Mouse (Mus musculus) adrenal gland, postnatal 4 days (tissue): ENCODE data around the gene Sstr4. TPM values are rescaled to one million over a fixed set of nuclear protein-coding genes. Genes with fewer than 3 reads are reported as not detected.

ENCODE experiments used
- DNase-seq, 2 experiments: peaks; one replicate each; pipeline ENCODE4 v3.0.0; 2021 to 2022; ENCODE audit warnings: low spot score in 2 of 2, mixed read lengths in 2 of 2
- total RNA-seq, 2 experiments: library from RNA; stranded (reverse); gene quantifications; 2 replicates each; pipeline ENCODE4 v1.2.3; 2021

Sstr4 gene
- total RNA-seq, 2 experiments from 2014 or later: 0.62 to 0.71 TPM

DNA sequence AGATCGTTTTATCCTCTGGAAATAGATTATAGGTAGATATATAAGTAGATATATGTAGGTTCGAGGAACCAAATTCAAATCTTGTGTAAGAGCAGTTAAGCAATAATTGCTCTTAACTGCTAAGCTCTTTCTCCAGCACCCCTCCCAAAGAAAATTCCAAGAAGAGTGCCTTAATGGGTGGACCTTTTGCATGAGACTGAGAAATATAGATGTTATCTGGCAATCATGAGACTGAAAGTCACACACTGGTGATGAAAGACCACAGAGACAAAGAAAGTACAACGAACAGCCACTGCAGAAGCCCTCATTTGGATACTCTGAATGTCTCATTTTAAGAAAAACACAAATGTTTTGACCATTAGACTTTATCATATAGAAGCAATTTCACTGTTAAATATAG, 33.4 kb downstream of the Sstr4 start:
- DNase-seq: no peak

DNA sequence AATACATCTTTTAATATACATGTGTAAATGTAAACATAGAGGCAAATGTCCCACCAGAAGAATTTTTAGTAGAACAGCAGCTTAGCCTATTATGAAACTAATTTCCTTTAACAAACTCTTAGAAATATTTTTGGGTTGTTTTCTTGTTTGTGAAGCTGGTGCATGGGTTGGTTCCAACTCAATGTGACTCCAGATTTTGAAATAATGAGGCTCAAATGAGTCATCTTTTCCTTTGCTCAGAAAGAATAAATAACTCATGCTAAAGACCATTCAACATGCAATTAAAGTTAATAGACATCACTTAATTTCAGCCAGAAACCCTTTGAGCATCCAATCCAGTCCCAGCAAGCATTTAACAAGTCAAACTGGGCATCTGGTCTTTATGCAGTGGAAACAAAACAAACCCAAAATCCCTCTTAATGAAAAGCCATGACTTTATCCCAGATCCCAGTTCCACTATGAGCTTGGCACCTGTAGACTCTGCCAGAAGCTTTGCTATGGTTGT, 33.9 kb downstream of the Sstr4 start:
- no peak for DNase-seq

DNA sequence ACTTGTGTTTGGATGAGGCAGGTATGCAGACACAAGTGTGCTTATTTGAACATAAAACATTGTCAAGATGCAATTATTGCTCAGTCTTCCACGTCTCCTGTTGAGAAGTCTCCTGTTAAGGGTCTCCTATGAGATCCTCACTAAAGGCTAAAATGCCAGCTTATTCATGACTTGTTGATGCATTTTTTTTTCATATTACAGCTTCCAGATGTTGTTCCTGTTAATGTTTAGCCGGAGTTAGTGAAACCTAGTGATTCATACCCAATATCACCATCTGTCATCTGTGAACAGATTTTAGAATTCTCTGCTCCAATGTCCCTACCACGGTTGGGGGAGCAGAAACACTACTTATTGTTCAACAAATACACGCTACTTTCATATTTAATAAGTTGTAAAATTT, 35.8 kb downstream of the Sstr4 start:
- no peak for DNase-seq

DNA sequence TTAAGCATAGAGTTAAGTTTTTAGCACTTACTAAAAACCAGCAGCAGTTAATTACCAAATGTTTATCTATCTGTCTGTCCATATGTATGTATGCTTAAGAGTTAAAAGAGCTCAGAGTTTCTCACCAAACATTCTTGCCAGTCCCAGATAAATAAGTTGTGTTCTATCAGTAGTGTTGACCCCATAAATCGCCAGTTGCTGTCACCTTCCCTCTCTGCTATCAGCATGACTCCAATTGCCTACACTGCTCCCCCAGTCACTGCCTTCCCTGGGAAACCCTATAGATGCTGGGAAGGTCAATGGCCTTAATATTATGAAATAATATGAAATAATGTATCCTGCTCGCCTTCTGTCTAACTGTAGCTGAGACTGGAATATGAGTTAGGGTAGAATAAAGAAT, 37.2 kb downstream of the Sstr4 start:
- DNase-seq: no peak

DNA sequence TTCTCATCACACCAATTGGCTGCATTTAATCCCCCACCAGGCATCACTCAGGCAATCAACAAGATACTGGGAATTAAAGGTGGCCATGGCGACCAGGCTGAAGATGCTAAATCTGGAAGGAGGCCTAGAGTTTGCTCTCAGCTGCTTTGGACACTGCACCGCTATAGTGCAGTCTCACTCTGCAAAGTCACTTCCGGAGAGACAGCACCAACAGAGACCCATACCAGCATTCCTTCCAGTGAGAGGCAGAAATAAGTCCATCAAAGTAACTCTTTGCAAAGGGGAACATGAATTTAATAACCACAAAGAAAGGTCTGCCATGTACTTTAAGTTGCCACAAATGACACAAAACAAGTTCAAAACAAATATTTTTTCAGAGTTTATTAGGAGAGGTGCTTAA, 41.1 kb downstream of the Sstr4 start:
- no peak for DNase-seq

DNA sequence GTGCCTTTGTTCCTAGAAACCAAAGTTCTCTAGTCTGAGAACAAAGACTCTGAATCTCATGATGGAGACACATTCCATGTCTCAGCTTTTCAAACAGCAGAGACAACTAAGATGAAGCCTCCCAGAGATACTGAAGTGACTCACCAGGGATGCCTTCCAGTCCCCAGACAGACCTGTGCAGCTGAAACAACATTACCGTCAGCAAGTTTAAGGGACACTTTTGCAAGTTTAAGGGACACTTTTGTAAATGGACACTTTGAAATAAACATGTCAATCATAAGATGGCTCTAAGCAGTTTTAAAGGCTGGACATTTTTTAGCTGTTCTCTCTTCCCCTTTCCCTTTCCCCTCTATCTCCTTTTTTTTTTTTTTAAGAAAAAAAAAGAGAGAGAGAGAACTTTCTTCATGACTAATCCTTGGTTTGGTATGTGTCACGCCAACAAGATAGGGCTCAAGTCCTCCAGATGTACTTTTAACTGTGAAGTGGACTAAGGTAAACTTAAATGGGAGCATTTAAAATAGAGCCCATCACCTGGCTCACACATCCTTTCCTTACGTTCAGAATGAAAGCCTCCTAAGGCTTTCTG, 44.6 kb downstream of the Sstr4 start:
- no peak for DNase-seq

DNA sequence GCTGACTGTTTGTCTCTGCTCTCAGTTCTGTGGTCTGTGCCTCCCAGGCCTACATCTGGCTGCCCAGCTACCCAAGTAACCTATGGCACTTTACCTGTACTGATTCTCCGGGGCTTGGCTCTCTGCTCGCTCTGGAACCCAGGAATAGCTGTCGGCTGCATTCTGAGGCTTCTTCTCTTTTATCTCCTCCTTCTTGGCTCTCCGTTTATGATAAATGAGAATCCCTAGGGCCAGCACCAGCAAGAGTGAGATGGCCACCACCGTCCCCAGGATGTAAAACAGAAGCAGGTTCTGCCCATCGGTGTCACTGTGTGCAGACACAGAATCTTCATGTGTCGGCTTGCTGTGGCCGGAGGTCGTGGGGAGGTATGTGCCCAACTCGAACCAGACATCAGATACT, 46.3 kb downstream of the Sstr4 start:
- no peak for DNase-seq

DNA sequence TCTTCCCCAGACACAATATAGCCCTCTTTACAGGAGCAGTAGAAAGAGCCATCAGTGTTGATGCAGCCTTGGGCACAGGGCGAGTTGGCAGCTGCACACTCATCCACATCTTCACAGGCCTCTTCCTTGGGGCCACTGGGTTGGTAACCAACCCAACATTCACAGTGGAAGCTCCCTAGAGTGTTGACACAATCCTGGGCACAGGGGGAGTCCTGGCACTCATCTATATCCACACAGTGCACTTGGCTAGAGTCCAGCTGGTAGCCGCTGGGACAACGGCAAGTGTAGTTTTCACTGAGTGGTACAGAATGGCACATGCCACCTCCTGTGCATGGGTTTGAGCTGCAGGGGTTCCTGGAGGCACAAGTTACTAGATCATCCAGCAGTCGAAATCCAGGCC, 47.0 kb downstream of the Sstr4 start:
- no peak for DNase-seq

DNA sequence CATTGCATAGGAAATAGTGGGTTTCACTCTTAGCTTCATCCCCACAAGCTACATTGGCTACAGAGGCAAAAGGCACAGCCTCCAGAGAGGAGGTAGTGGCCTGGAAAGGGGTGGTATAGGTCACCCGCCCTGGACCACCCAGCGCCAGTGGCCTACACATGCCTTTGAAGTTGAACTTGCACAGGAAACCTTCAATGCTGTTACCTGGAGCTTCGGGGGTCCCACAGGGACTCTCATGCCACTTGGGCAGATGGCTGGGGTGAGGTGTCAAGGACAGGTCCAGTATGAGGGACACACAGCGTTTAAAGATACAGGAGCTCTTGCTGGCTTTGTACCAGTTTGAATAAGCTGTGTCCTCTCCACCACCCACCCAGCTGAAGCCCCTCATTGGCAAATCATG, 47.6 kb downstream of the Sstr4 start:
- no peak for DNase-seq

DNA sequence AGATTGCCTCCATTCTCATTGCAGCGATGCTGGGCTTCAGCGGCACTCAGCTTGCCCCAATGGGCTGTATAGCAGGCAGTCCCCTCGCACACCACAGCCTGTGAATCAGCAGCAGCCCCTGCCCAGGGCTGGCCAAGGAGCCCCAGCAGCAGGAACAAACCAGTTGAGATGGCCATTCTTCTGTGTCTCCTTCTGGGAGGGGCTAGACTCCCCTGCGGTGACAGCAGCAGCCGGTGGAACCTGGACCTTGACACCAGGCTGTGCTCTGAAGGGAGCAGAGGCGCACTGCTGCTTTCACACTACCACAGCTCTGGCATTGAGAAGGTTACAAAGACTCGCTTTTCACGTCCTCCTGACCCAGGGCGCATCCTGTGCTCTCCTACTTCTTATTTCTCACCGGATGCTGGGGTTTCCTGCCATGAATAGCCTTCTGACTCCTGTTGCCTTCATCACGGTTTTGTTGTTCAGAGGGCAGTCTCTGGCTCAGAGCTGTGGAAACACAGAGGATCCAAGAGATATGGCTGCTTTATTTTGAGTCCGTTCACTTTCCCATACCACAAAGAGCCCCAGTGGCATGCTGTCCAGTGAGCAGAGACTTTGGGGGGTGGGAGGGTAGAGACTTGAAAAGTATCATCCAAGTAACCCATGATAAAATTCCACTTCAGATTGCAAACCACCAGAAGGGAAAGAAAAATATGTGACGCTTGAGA, 48.3 kb downstream of the Sstr4 start, which contains the start of gene Cd93:
Gene Cd93 (minus strand): TSS at position 315 of the 710 bp plus-strand sequence.
- peak in 1 of 2 experiments; percentile 10 for DNase-seq

DNA sequence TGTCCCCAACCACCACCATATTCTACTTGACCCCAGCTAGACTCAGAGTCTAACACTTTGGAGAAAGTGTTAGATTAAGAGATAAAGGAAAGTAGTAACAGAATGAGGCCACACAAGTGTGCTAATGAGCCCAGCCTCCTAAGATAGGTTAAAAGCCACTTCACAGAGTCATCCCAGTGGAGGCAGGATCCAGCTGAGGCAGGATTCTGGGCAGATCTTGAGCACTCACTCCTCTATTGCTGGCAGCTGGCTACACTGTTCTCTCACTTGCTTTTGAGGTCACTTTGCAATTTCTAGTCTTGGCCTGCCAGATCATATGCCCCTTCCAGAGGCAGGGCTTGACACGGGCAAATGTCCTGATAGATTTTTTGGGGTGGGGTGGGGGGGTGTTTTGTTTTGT, 49.3 kb downstream of the Sstr4 start:
- no peak for DNase-seq

DNA sequence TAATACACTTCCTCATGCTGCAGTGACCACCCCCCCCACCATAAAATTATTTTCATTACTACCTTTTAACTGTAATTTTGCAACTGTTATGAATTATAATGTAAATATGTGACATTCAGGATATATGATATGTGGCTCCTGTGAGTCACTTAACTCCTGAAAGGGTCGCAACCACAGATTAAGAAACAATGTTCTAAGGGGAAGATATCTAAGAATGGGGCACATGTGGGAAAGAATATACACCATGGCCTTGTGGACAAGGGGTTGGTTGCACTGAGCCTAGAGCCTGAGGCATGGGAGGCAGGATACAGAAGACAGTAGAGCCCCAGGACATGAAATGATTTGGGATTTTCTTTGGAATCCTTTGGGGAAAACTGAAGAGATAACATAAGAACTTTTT, 50.5 kb downstream of the Sstr4 start:
- DNase-seq: no peak

Other genes starting within 250 kb of the Sstr4 start
- gene Thbd, start 12.8 kb downstream of the Sstr4 start, total RNA-seq: 10 to 100 TPM; 22.9 to 25.2 TPM
- 10 to 100 TPM; 65.8 to 67.5 TPM for gene Cd93, start 48.2 kb downstream of the Sstr4 start, total RNA-seq